ENCODE assay signal across 23 mouse cellular contexts in the genomic region with DNA sequence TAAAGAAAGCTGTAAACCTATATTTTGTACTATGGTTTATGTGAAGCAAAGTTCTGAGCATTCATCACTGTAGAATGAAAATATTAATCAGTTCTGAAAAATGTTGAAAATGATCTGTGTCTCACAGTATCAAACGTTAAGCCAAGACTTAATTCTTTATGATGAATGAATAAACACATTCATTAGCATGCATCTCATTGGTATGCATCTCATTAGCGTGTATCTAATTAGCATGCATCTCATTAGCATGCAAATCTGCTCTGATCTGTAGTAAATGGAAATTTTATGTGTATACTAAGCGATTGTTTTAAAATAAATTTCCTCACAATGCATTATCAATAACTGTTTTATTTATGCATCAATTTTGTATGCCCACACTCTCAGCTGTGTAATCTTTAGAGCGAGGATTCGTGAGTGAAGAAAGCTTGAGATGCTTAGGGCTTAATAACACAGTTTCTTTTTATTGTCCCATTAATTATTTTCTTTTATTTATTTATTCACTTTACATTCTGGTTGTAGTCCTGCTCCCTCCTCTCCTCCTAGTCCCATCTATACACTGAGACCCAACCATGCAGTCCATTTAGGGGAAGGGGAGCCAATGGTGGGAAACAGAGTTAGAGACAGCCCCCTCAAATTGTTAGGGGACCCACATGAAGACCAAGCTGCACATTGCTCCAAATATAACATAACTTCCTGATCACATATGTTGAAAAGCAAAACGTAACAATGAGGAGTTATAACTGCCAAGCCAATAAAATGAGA.
DNase-seq lines count a peak whose midpoint lies in the region; ATAC-seq lines count a peak whose summit lies in the region.
"Had no signal": no experiment of that assay in that cellular context is flagged by ENCODE, and none has a peak within 500 bp of the region (broad histone marks: within the 10 kb centered on the region; RNA-seq: fewer than 3 reads in every experiment).

No protein-coding gene starts in this region.

- 76% methylated on average over 6 of the region's 6 CpGs for WGBS in heart, embryonic 10.5 days
- 49% methylated on average over 6 of the region's 6 CpGs for WGBS in midbrain, embryonic 14.5 days
- 85% methylated on average over 6 of the region's 6 CpGs for WGBS in midbrain, embryonic 10.5 days
- 18% methylated on average over 6 of the region's 6 CpGs for WGBS in forebrain, embryonic 14.5 days
- WGBS in midbrain, embryonic 15.5 days, result 51% methylated on average over 6 of the region's 6 CpGs
- WGBS in kidney, embryonic 16.5 days, result 79% methylated on average over 6 of the region's 6 CpGs

- no peak overlapping the region for H3K9ac ChIP-seq in midbrain, embryonic 14.5 days (replicated peaks; ENCODE audit: low read length)
- no peak overlapping the region for H3K9ac ChIP-seq in forebrain, embryonic 14.5 days (ENCODE audit: low read length)
- H3K9ac ChIP-seq in midbrain, embryonic 15.5 days, result no peak overlapping the region
- no peak overlapping the region for H3K9ac ChIP-seq in kidney, embryonic 16.5 days (replicated peaks; ENCODE audit: low read length)
- H3K9ac ChIP-seq: liver, embryonic 15.5 days; midbrain, embryonic 12.5 days; stomach, embryonic 15.5 days had no signal

- no peaks in the 10 kb centered on the region for H3K9me3 ChIP-seq in heart, embryonic 10.5 days
- H3K9me3 ChIP-seq in midbrain, embryonic 14.5 days (ENCODE audit: control insufficient read depth, low read length), result no peaks in the 10 kb centered on the region
- no peaks in the 10 kb centered on the region for H3K9me3 ChIP-seq in midbrain, embryonic 10.5 days (replicated peaks)
- no peaks in the 10 kb centered on the region for H3K9me3 ChIP-seq in forebrain, embryonic 14.5 days (replicated peaks; ENCODE audit: control insufficient read depth, low read length)
- no peaks in the 10 kb centered on the region for H3K9me3 ChIP-seq in midbrain, embryonic 15.5 days
- no peaks in the 10 kb centered on the region for H3K9me3 ChIP-seq in kidney, embryonic 16.5 days (ENCODE audit: low read length)
- H3K9me3 ChIP-seq: liver, embryonic 15.5 days; midbrain, embryonic 12.5 days; stomach, embryonic 15.5 days had no signal

- H3K4me3 ChIP-seq in heart, embryonic 10.5 days, result no peak overlapping the region
- no peak overlapping the region for H3K4me3 ChIP-seq in midbrain, embryonic 14.5 days (replicated peaks; ENCODE audit: low read depth, low read length)
- no peak overlapping the region for H3K4me3 ChIP-seq in midbrain, embryonic 10.5 days
- no peak overlapping the region for H3K4me3 ChIP-seq in forebrain, embryonic 14.5 days (ENCODE audit: low read depth, low read length)
- H3K4me3 ChIP-seq in midbrain, embryonic 15.5 days, result no peak overlapping the region
- H3K4me3 ChIP-seq in kidney, embryonic 16.5 days (ENCODE audit: low read length), result no peak overlapping the region
- H3K4me3 ChIP-seq: heart, adult 2 months; left cerebral cortex, adult 2 months; liver, embryonic 15.5 days; midbrain, embryonic 12.5 days; stomach, embryonic 15.5 days had no signal

- intact Hi-C loops in heart, postnatal 14 days (cut with DNase I), result no loop called here

- no peaks in the 10 kb centered on the region for H3K36me3 ChIP-seq in heart, embryonic 10.5 days
- H3K36me3 ChIP-seq in midbrain, embryonic 14.5 days (ENCODE audit: control insufficient read depth, insufficient read depth, low read length), result no peaks in the 10 kb centered on the region
- no peaks in the 10 kb centered on the region for H3K36me3 ChIP-seq in midbrain, embryonic 10.5 days
- H3K36me3 ChIP-seq in forebrain, embryonic 14.5 days (ENCODE audit: control insufficient read depth, insufficient read depth, low read length), result no peaks in the 10 kb centered on the region
- H3K36me3 ChIP-seq in midbrain, embryonic 15.5 days (replicated peaks), result no peaks in the 10 kb centered on the region
- H3K36me3 ChIP-seq in kidney, embryonic 16.5 days (ENCODE audit: insufficient read depth, low read length), result no peaks in the 10 kb centered on the region
- H3K36me3 ChIP-seq: liver, embryonic 15.5 days; midbrain, embryonic 12.5 days; stomach, embryonic 15.5 days had no signal

- H3K4me1 ChIP-seq in heart, embryonic 10.5 days, result no peaks in the 10 kb centered on the region; the same call in 1 of the 2 replicates
- peaks cover 8% of the 10 kb centered on the region; the same call in 1 of the 2 replicates for H3K4me1 ChIP-seq in midbrain, embryonic 14.5 days (ENCODE audit: control insufficient read depth, insufficient read depth, low read length)
- no peaks in the 10 kb centered on the region for H3K4me1 ChIP-seq in midbrain, embryonic 10.5 days
- peaks cover 23% of the 10 kb centered on the region for H3K4me1 ChIP-seq in forebrain, embryonic 14.5 days (ENCODE audit: control insufficient read depth, insufficient read depth, low read length)
- peaks cover 10% of the 10 kb centered on the region; the same call in 1 of the 2 replicates for H3K4me1 ChIP-seq in midbrain, embryonic 15.5 days
- H3K4me1 ChIP-seq in kidney, embryonic 16.5 days (ENCODE audit: insufficient read depth, low read length), result no peaks in the 10 kb centered on the region
- H3K4me1 ChIP-seq: liver, embryonic 15.5 days; stomach, embryonic 15.5 days had no signal

- no peak overlapping the region for H3K27ac ChIP-seq in heart, embryonic 10.5 days
- H3K27ac ChIP-seq in midbrain, embryonic 14.5 days (replicated peaks; ENCODE audit: low read depth, low read length), result no peak overlapping the region; the same call in 1 of the 2 replicates
- H3K27ac ChIP-seq in midbrain, embryonic 10.5 days (replicated peaks), result no peak overlapping the region
- peak overlapping the region; percentile 39; the same call in 1 of the 2 replicates for H3K27ac ChIP-seq in forebrain, embryonic 14.5 days (ENCODE audit: low read depth, low read length)
- H3K27ac ChIP-seq in midbrain, embryonic 15.5 days, result peak overlapping the region; percentile 58; the same call in 1 of the 2 replicates
- no peak overlapping the region for H3K27ac ChIP-seq in kidney, embryonic 16.5 days (ENCODE audit: low read length)
- H3K27ac ChIP-seq: heart, adult 2 months; left cerebral cortex, adult 2 months; liver, embryonic 15.5 days; macrophage; midbrain, embryonic 12.5 days; stomach, embryonic 15.5 days had no signal

- 0 out of 2 replicates have a peak, but pooled peaks have one; percentile 31 for ATAC-seq in midbrain, embryonic 14.5 days (ENCODE audit: low FRiP score, low TSS enrichment)
- peak; percentile 87 for ATAC-seq in forebrain, embryonic 14.5 days
- peak; percentile 60 for ATAC-seq in midbrain, embryonic 15.5 days (replicated peaks)
- no peak for ATAC-seq in kidney, embryonic 16.5 days (ENCODE audit: low FRiP score, low TSS enrichment)

- no peak overlapping the region for H3K4me2 ChIP-seq in midbrain, embryonic 14.5 days (ENCODE audit: low read length)
- 0 out of 2 replicates have a peak overlapping the region, but pooled peaks have one; percentile 20 for H3K4me2 ChIP-seq in forebrain, embryonic 14.5 days (ENCODE audit: low read length)
- H3K4me2 ChIP-seq in midbrain, embryonic 15.5 days, result no peak overlapping the region
- no peak overlapping the region for H3K4me2 ChIP-seq in kidney, embryonic 16.5 days (replicated peaks; ENCODE audit: low read depth, low read length)
- H3K4me2 ChIP-seq: liver, embryonic 15.5 days; midbrain, embryonic 12.5 days; stomach, embryonic 15.5 days had no signal

- peak; percentile 17 for DNase-seq in heart, embryonic 10.5 days (ENCODE audit: low spot score)
- no peak for DNase-seq in heart, postnatal 14 days
- DNase-seq in midbrain, embryonic 14.5 days, result peak; percentile 63
- DNase-seq in midbrain, embryonic 10.5 days (ENCODE audit: low spot score), result no peak
- DNase-seq in forebrain, embryonic 14.5 days (ENCODE audit: low spot score), result peak; percentile 87
- DNase-seq in adrenal gland, adult (ENCODE audit: inconsistent age in 2 of 2, low spot score in 1 of 2), result no peak
- DNase-seq: adrenal gland, postnatal 36 days; cerebellum, adult 11-12 months; gastrocnemius, postnatal 25 days; heart, adult 2 months; heart, postnatal 36 days; kidney, adult 2 months; kidney, postnatal 10 days; liver; right cerebral cortex, adult 18-20 months; thymus, postnatal 36 days had no signal

- no peaks in the 10 kb centered on the region for H3K27me3 ChIP-seq in heart, embryonic 10.5 days (ENCODE audit: insufficient read depth, poor library complexity, severe bottlenecking)
- H3K27me3 ChIP-seq in midbrain, embryonic 14.5 days (ENCODE audit: control insufficient read depth, insufficient read depth, low read length), result no peaks in the 10 kb centered on the region
- H3K27me3 ChIP-seq in midbrain, embryonic 10.5 days (ENCODE audit: low read depth, poor library complexity, severe bottlenecking), result no peaks in the 10 kb centered on the region
- no peaks in the 10 kb centered on the region for H3K27me3 ChIP-seq in forebrain, embryonic 14.5 days (replicated peaks; ENCODE audit: control insufficient read depth, insufficient read depth, low read length)
- H3K27me3 ChIP-seq in midbrain, embryonic 15.5 days (replicated peaks), result no peaks in the 10 kb centered on the region
- H3K27me3 ChIP-seq in kidney, embryonic 16.5 days (ENCODE audit: insufficient read depth, low read length), result no peaks in the 10 kb centered on the region
- H3K27me3 ChIP-seq: liver, embryonic 15.5 days; midbrain, embryonic 12.5 days; stomach, embryonic 15.5 days had no signal

Comparison
In these comparisons a context has a peak if more than half of its experiments do, and no peak if none do; other contexts are left out.
1. DNase-seq: peak in heart, embryonic 10.5 days (single experiment), midbrain, embryonic 14.5 days (single experiment) and forebrain, embryonic 14.5 days (single experiment); none in heart, postnatal 14 days (0 of 2), midbrain, embryonic 10.5 days (single experiment) and adrenal gland, adult (0 of 2).
2. H3K27ac ChIP-seq: peak in forebrain, embryonic 14.5 days (single experiment) and midbrain, embryonic 15.5 days (single experiment); none in heart, embryonic 10.5 days (single experiment), midbrain, embryonic 14.5 days (single experiment), midbrain, embryonic 10.5 days (single experiment) and kidney, embryonic 16.5 days (single experiment).